Mouse (Mus musculus) stomach, postnatal 0 days (tissue): Measurements from ENCODE around the gene 9530002B09Rik. TPM values are rescaled to one million over a fixed set of nuclear protein-coding genes. Genes with fewer than 3 reads are reported as not detected.

Experiments used
- ATAC-seq: fragments of 200-750 bp; cut with Nextera tagmentation; 2 replicates; pipeline ENCODE4 v1.8.0; 2017; ENCODE audit not compliant: low FRiP score, low TSS enrichment
- DNase-seq: peaks from one replicate; pipeline ENCODE4 v3.0.0-alpha.2; 2016; ENCODE audit warnings: low spot score
- H3K27ac ChIP-seq: fragments of 300-500 bp; sonication (generic); replicated peaks from 2 replicates; pipeline ENCODE4 v1.5.1; 2014; ENCODE audit warnings: mild to moderate bottlenecking, control low read depth
- H3K27me3 ChIP-seq: fragments of 300-500 bp; sonication (generic); 2 replicates; pipeline ENCODE4 v1.6.1; 2014; ENCODE audit warnings: low read length; ENCODE audit not compliant: control insufficient read depth, insufficient read depth
- H3K36me3 ChIP-seq: fragments of 300-500 bp; sonication (generic); 2 replicates; pipeline ENCODE4 v1.6.1; 2014; ENCODE audit warnings: low read length, mixed read lengths; ENCODE audit not compliant: control insufficient read depth, insufficient read depth
- H3K4me1 ChIP-seq: fragments of 300-500 bp; sonication (generic); replicated peaks from 2 replicates; pipeline ENCODE4 v1.6.1; 2014; ENCODE audit warnings: antibody characterized with exemption; ENCODE audit not compliant: control insufficient read depth, insufficient read depth
- H3K4me2 ChIP-seq: fragments of 300-500 bp; sonication (generic); replicated peaks from 2 replicates; pipeline ENCODE4 v1.6.1; 2014; ENCODE audit warnings: low read depth, mild to moderate bottlenecking, control low read depth, moderate library complexity
- H3K4me3 ChIP-seq: fragments of 300-500 bp; sonication (generic); 2 replicates; pipeline ENCODE4 v1.5.1; 2014; ENCODE audit warnings: low read depth, low read length, control low read depth
- H3K9ac ChIP-seq: fragments of 300-500 bp; sonication (generic); 2 replicates; pipeline ENCODE4 v1.6.1; 2014; ENCODE audit warnings: mild to moderate bottlenecking, low read length, control low read depth, mixed read lengths
- H3K9me3 ChIP-seq: fragments of 300-500 bp; sonication (generic); 2 replicates; pipeline ENCODE4 v1.6.1; 2016; ENCODE audit warnings: low read length; ENCODE audit not compliant: control insufficient read depth
- CTCF ChIP-seq: IDR thresholded peaks from 2 replicates; pipeline ENCODE4 v1.5.1; 2016; ENCODE audit warnings: antibody characterized with exemption, low read depth, mild to moderate bottlenecking, moderate library complexity
- EP300 ChIP-seq: optimal IDR thresholded peaks from 2 replicates; pipeline ENCODE3; 2016; ENCODE audit warnings: antibody characterized with exemption
- polyA plus RNA-seq: library from polyadenylated mRNA; unstranded; fragments of >200 nt; fragmentation: Nextera tagmentation; extraction: Ambion mirVana; gene quantifications from 2 replicates; pipeline ENCODE4 v1.2.1, GENCODE M21; 2015

Gene 9530002B09Rik
- not detected in 2 replicates for polyA plus RNA-seq

GRCm38 (mm10) chr4:122688975-122689374 is at the start of gene 9530002B09Rik:
9530002B09Rik (plus strand) TSS chr4:122689275.
- no peak within 1 kb of the TSS for H3K27ac ChIP-seq
- H3K36me3 ChIP-seq: no peaks in the 10 kb centered on the region
- no peak within 1 kb of the TSS for H3K4me2 ChIP-seq
- H3K4me3 ChIP-seq: no peak within 1 kb of the TSS
- TF ChIP-seq CTCF (no peak), EP300 (no peak)
- H3K9ac ChIP-seq: no peak within 1 kb of the TSS
- H3K27me3 ChIP-seq: no peaks in the 10 kb centered on the region
- H3K9me3 ChIP-seq: no peaks in the 10 kb centered on the region
- no peaks in the 10 kb centered on the region for H3K4me1 ChIP-seq
- ATAC-seq (no peak), DNase-seq (no peak)

Other genes with a start within 250 kb of the 9530002B09Rik start
- gene Ppt1, start 147.0 kb downstream of the 9530002B09Rik start, polyA plus RNA-seq: 46.8 and 50.7 TPM in 2 replicates
- 53.2 and 56.2 TPM in 2 replicates for gene Cap1, start 196.8 kb downstream of the 9530002B09Rik start, polyA plus RNA-seq